Mouse (Mus musculus): ENCODE results near the gene Prom2. TPM values are rescaled to one million over a fixed set of nuclear protein-coding genes. Genes with fewer than 3 reads are reported as not detected.

Prom2 gene
- total RNA-seq, 2 experiments from 2014 or later = 0.38 TPM; not detected in 1

DNA sequence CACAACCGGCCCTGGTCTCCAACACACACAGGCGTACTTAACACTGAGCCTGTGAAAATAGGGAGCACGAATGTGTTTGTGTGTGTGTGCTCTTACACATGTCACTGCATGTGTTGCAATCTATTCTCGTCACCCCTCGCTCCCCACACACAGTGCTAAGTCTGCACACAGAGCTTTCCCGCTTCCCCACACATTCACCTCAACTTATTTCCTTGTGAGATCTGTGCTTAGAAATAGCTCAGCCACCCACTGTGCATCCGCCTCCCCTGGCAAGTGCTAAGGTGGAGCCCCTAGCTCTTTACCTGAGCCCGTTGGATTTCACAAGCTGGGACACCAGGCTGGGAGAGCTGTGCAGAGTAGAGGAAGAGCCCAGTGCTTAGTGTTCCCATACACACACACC lies 42.5 kb downstream of the Prom2 start:
- no peak for DNase-seq (ENCODE audit: low spot score in 2 of 2)

DNA sequence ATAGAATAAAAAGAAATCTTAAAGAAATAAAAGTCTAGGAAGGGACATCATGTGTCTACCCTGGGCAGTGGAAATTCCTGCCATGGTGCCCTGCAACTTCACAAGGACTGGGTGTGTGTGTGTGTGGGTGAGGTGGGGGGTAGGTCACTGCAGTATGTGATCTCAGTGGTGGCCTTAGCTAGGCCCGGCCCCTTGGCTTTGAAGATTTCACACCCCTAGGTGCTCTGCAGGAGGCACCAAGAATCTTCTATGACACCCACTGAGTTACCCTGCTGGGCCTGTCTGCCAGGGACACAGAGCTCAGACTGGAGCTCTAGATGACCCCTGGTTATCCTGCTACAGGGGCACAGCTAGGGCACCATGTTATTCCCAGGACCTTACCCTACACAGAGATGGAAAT lies 44.9 kb downstream of the Prom2 start:
- no peak for DNase-seq (ENCODE audit: low spot score in 2 of 2)

DNA sequence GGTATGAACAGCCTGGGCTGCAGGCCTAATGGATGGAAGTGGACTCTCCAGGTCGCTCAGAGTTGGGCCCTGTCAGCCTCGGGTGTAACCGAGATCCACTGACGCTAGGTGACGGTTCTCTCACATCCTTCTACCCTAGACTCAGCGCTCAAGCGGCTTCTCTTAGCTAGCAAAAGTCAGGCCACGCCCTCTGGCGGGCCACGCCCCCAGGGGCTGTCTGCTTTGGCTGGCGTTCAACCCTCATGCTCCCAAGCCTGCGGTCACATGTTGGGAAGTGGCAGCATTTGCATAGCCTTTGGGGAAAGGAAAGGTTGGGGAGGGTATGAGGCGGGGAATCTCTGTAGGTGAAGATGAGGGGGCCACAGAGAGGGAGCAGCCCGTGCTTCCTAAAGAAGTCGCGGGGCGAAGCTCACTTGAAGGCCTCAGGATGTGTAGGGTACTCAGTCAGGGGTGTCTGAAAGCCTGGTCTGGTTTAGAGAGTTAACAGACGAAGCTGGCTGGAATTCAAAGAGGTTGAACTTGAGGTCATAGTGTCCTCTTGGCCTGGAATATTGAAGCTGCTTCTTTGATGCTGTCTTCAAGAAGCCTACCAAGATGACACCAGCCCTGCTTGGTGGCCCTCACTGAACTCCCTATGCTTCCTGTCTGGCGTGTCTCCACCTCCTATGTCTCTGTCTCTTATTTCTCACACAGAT lies 56.6 kb downstream of the Prom2 start:
- DNase-seq (ENCODE audit: low spot score in 2 of 2) = peak in 1 of 2 experiments; percentile 32

DNA sequence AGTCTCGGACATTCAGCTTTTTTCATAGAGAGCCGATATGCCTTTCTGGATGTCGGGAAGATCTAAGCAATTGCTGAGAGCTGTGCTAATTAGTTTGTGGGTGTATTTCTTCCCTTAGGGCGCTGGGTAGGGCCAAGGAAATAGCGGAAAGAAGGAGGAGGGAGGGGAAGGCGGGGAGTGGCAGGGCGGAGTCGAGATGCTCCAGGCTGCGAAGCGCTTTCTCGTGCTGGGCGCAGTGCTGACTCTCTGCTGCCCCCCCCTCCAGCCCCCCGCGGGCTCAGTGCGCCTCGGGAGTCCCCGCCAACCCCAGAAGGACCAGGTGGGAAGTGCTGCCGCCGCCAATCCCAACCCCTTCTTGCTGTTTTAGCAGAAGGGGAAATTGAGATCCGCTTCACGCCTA lies 58.3 kb downstream of the Prom2 start:
- no peak for DNase-seq (ENCODE audit: low spot score in 2 of 2)

DNA sequence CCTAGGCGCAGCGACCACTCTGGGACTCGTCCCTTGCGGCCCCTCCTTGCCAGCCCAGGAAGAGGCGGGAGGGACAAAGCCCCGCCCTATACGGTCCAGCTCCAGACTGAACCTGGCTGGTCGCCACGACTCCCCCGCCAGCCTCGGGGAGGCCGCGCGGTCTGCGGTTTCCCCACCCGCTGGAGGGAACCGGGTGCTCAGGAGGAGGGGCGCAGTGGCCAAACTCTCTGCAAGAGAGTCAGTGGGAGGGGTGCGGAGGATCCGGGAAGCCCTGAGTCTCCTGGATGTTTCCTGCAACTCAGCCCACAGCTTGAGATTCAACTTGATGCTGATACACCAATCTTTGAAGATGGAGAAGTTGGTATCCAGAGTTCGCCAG lies 58.7 kb downstream of the Prom2 start:
- DNase-seq (ENCODE audit: low spot score in 2 of 2) = peak in 1 of 2 experiments; percentile 36

DNA sequence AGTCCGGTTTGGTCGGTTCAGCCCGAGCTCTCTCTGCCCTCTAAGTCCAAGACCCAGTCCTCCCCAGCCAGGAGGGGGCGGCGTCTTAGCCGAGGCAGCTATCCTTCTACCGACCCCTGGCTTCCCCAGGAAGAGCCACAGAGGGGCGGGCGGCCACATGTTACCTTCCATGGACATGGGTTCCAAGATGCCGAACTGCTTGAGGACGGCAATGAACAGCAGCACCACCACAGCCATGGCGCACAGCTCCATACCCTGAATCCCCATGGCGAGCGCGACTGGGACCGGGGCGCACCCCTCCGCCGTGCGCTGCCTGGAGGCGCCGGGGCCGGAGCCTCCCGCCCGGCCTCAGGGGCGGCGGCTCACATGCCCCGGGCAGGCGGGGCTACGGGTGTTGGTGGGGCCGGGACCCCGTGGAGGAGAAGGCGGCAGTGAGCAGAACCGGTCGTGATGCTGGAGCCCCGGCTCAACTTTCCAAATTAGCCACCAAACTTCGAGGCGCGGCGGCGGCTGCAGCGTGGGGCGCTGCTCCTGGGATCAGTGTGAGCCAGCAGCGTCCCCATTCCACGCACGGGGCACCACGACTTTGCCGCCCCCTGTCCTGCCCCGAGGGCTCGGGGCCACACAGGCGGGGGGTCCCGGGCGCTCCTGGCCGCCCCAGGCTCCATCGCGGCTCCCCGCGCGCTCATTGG lies 59.3 kb downstream of the Prom2 start:
- DNase-seq (ENCODE audit: low spot score in 2 of 2) = no peak

DNA sequence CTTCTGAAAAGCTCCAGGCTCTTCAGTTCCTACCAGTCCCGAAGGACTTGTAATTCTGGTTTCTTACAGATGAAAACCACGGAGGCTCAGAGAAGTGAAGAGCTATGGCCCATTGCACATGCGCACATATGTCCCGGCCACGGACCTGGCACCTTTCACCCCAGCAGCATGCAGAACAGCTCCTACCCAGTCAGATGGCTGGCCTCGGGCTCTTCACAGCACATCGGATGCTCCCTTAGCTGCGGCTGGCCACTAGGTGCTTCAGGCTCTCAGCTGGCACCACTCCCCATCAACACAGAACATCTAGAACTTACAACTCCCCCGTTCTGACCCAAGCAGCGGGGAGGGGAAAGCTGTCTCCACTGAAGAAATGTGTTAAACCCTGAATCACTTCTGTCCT lies 61.5 kb downstream of the Prom2 start:
- no peak for DNase-seq (ENCODE audit: low spot score in 2 of 2)

DNA sequence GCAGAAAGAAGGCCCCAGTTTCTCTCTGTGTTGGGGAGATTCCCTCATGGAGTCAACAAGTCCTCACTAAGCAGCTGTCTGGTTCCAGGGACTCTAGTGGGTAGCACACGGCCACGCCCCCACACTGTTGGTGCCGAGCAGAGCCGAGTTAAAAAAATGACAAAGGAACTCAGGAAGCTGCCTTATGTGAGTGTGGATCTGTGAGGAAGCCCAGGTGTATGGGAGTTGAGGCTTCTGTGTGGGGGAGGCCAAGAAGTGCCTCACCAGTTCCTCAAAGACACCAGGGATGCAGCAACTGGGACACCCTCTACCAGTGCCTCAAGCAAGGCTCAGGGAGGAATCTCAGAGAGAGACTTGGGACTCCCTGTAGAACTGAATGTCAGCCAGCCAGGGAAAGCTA lies 62.1 kb downstream of the Prom2 start:
- no peak for DNase-seq (ENCODE audit: low spot score in 2 of 2)

Other genes with a start within 250 kb of the Prom2 start
- gene Dusp2, start 205.3 kb downstream of the Prom2 start, total RNA-seq (2021) = 1 to 10 TPM; 2.0 to 3.9 TPM
- gene Astl, start 202.8 kb downstream of the Prom2 start, total RNA-seq (2021) = not detected
- under 1 TPM; 0.18 to 0.43 TPM for gene Adra2b, start 178.3 kb downstream of the Prom2 start, total RNA-seq (2021)
- under 1 TPM in 1 of 2 experiments, not detected in 1; 0.29 TPM for gene Gpat2, start 116.3 kb downstream of the Prom2 start, total RNA-seq (2021)
- gene Fahd2a, start 96.9 kb downstream of the Prom2 start, total RNA-seq (2021) = 10 to 100 TPM; 17.7 to 18.4 TPM
- gene Kcnip3, start 19.4 kb downstream of the Prom2 start, total RNA-seq (2021) = 10 to 100 TPM; 56.0 to 57.3 TPM
- 1 to 10 TPM; 7.5 to 7.6 TPM for gene Zfp661, start 45.6 kb upstream of the Prom2 start, total RNA-seq (2021)
- gene Mrps5, start 45.8 kb upstream of the Prom2 start, total RNA-seq (2021) = 10 to 100 TPM; 86.9 to 91.8 TPM
- gene Mal, start 115.2 kb upstream of the Prom2 start, total RNA-seq (2021) = 10 to 100 TPM; 55.4 to 57.5 TPM
- 1 to 10 TPM in 1 of 2 experiments, under 1 TPM in 1; 0.65 to 1.0 TPM for gene Mall, start 188.5 kb upstream of the Prom2 start, total RNA-seq (2021)
- 10 to 100 TPM; 20.3 to 21.3 TPM for gene Nphp1, start 247.4 kb upstream of the Prom2 start, total RNA-seq (2021)